Mouse (Mus musculus) c-Kit-positive CD71-positive TER-119-negative erythroid progenitor cells, embryonic 14.5 days (primary cell): ENCODE data around the gene Zmat5.

ENCODE experiments used
- DNase-seq: peaks from one replicate; pipeline ENCODE4 v3.0.0-alpha.2; 2013; ENCODE audit warnings: low read depth

The Zmat5 gene

GRCm38 (mm10) chr11:4704072-4704964, at the start of gene Zmat5, which contains the start of gene Uqcr10:
Zmat5 (plus strand) TSS chr11:4704678.
Uqcr10 (minus strand) TSS chr11:4704342.
- DNase-seq: peak; percentile 94

DNA sequence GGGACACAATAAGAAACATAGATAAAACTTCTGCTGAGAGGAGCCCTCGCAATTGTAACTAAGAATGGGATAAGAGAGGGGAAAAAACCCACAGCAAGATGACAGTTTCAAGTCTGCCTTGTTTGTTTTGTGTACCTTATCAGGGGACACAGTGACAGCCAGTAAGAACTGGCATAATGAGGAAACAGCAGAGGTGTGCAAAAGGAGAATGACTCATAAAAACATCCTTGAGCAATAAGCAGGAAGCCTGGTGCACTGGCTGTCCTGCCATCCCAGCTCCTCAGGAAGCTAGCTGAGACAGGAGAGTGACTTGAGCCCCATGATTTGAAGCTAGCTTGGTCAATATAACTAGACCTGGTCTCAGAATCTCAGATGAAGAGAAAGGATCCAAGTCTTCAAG, 44.7 kb upstream of the Zmat5 start:
- peak; percentile 42 for DNase-seq

- DNase-seq: peak; percentile 31
These were observed 44.0 kb upstream of the Zmat5 start for GRCm38 (mm10) chr11:4660309-4661025.

GRCm38 (mm10) chr11:4661324-4661723, 43.2 kb upstream of the Zmat5 start:
- DNase-seq: peak; percentile 15

- DNase-seq: no peak
These were observed 42.5 kb upstream of the Zmat5 start for GRCm38 (mm10) chr11:4661871-4662495.

- no peak for DNase-seq
These were observed 42.0 kb upstream of the Zmat5 start for GRCm38 (mm10) chr11:4662496-4662878.

GRCm38 (mm10) chr11:4671736-4672135, 32.7 kb upstream of the Zmat5 start:
- no peak for DNase-seq

DNA sequence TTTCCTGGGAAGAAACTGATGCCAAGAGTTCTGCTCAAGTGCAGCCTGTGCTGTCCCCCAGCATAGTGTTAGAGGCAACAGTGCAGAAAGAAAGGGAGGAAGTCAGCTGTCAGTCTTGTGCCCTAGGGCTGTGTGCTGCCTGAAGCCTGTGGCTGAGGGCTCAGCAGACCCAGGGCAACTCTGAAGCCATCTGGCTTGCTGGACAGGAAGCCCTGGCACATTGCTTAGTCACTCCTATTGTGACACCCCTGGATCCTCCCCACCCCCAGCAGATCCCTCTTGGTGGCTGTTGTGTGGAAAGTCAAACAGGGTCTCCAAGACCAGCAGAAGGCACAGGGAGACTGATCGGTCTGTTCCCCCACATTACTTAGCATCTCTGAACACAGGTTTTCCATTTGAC, 29.9 kb upstream of the Zmat5 start:
- no peak for DNase-seq

- DNase-seq: no peak
These were observed 29.3 kb upstream of the Zmat5 start for GRCm38 (mm10) chr11:4675126-4675562.

- DNase-seq: no peak
These were observed 28.8 kb upstream of the Zmat5 start for GRCm38 (mm10) chr11:4675693-4676092.

- peak; percentile 84 for DNase-seq
These were observed 27.1 kb upstream of the Zmat5 start for GRCm38 (mm10) chr11:4677250-4677872.

GRCm38 (mm10) chr11:4678700-4679440, 25.6 kb upstream of the Zmat5 start:
- no peak for DNase-seq

DNA sequence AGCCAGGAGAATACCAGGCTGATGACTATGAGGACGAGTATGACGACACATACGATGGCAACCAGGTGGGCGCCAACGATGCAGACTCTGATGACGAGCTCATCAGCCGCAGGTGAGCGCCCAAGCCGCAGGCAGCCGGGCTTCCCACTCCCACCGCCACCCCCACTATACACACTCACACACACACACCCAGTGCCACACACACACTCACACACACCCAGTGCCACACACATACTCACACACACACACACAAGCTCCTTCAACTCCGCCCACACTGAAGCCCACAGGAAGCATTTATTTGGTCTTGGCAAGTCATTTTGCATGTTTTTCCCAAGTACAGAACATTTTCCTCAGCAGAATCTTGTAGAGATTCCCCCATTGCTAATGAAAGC, 25.0 kb upstream of the Zmat5 start:
- DNase-seq: no peak

DNA sequence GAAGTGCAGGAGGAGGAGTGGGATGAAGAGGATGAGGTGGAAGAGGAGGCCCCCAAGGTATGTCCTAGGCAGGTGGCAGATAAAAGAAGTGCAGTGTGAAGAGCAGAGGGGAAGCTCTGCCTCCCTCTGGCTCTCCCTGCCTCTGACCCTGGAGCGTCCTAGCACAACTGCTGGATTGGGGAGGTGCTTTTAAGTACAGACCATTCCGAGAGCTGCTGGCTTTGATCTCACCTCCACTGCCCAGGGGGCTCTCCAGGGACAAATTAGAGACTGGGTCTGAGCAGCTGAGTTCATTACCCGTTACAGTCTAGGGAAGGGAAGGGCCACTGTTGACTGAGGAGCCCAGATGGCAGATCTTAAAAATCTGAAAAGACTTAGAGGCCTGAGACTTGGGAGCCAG, 24.4 kb upstream of the Zmat5 start:
- DNase-seq: no peak

- no peak for DNase-seq
These were observed 21.0 kb upstream of the Zmat5 start for GRCm38 (mm10) chr11:4683516-4683915.

DNA sequence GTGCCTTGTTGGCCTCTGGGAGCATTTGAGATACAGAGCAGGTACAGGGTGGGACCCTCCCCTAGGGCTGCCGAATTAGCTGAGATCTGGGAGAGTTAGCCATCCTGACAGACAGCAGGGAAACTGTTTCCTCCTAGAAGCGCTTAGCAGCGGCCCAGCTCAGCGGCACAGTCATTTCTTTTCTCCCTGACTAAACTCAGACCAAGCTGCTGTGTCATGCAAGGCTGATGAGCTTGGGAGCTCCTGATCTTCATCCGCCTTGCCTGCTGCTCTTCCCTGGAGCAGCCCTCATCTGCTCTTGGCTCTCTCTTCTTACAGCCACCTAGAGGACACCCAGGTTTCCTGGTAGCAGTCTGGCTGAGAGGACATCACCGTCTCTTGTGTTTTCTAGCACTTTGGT, 20.3 kb upstream of the Zmat5 start:
- no peak for DNase-seq

DNA sequence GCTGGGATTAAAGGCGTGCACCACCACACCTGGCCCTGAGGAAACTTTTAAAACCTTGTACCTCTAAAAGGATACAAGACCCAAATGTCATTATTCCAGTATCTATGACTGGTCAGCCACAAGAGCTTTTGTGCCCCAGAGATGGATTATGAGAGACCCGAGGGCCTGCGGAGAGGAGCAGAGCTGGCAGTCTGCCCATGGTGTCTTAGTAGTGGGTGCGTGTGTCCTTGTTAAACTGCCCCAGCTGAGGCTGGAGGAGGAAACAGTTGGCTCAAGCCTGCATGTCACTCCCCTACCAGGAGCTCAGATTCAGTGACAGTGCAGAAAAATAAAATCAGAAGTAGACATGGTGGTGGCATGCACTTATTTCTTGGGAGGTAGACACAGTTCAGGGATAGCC, 19.4 kb upstream of the Zmat5 start:
- DNase-seq: no peak

DNA sequence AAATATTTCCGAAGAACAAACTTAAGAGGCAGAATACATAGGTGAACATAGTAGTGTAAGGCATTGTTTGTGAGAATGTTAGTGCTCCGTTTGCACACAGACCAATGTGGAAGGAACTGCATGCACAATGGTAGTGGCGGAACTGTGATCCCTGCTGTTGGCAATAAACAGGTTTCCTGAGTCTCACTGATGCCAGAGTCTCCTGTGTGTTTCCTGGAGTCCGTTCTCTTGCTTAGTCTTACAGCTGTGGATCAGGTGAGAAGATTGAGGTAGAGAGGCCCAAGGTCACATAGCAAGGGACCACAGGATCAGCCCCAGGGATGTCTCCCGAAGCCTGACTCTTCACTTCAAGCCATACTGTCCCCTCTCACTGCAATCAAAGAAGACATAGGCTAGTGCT, 19.0 kb upstream of the Zmat5 start:
- no peak for DNase-seq

- no peak for DNase-seq
These were observed 17.5 kb upstream of the Zmat5 start for GRCm38 (mm10) chr11:4687027-4687426.

GRCm38 (mm10) chr11:4687874-4688273, 16.6 kb upstream of the Zmat5 start:
- DNase-seq: no peak

DNA sequence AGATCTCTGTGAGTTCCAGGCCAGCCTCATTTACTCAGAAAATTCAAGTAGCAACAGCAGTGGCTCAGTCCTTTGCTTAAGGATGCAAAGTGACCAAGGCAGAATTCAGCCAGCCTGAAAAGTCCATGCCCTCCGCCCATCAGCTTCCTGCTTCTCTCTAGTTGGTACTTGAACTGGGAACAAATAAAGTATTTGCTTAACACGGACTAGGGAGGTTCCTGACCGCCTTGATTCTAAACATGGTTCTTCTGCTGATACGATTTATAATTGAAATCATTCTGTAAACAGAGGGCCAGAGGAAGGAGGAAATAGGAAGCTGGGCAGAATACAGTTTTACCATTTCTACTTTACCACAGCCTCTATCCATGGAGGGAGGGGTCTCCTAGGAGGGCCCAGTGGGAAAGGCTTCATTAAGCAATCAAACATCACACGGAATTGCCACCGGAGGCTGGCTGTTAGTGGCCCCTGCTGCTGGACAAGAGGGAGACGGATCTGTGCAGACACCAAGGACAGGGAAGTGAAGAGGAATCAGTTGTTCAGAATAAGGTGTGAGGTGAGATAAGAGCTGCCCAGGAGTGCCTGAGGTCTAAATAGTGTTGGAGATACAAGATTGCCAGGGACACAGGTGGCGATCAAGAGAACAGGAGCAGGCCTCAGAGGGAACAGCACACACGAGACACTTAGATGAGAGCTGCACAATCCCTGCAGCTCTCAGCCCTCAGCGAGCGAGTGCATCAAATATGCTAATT, 15.7 kb upstream of the Zmat5 start:
- DNase-seq: no peak
